Mouse (Mus musculus) left cerebral cortex, adult 2 months (tissue): Measurements from ENCODE around the gene Cdk6. TPM values are rescaled to one million over a fixed set of nuclear protein-coding genes. Genes with fewer than 3 reads are reported as not detected.

Source experiments
- DNase-seq, 2 experiments: peaks; one replicate each; pipeline ENCODE4 v3.0.0; 2021 to 2022; ENCODE audit warnings: low spot score in 2 of 2, mixed read lengths in 1 of 2; ENCODE audit errors: extremely low spot score in 1 of 2
- H3K27ac ChIP-seq: fragments of 200-600 bp; 2 replicates; pipeline ENCODE4 v1.8.1; 2022
- H3K4me3 ChIP-seq: fragments of 200-600 bp; 2 replicates; pipeline ENCODE4 v1.8.1; 2022
- CTCF ChIP-seq: fragments of 200-600 bp; IDR thresholded peaks from 2 replicates; pipeline ENCODE4 v1.8.1; 2022; ENCODE audit warnings: antibody characterized with exemption, mild to moderate bottlenecking, moderate library complexity
- intact Hi-C: fragments of 180-260 bp; cut with DNase I; formaldehyde crosslinking; loops from one replicate; pipeline ENCODE4 v1.15.1; 2025
- total RNA-seq, 2 experiments: library from RNA; stranded (reverse); gene quantifications; 2 replicates each; pipeline ENCODE4 v1.2.3; 2021

Cdk6 gene
- total RNA-seq, 2 experiments from 2014 or later: 4.2 to 6.8 TPM

DNA sequence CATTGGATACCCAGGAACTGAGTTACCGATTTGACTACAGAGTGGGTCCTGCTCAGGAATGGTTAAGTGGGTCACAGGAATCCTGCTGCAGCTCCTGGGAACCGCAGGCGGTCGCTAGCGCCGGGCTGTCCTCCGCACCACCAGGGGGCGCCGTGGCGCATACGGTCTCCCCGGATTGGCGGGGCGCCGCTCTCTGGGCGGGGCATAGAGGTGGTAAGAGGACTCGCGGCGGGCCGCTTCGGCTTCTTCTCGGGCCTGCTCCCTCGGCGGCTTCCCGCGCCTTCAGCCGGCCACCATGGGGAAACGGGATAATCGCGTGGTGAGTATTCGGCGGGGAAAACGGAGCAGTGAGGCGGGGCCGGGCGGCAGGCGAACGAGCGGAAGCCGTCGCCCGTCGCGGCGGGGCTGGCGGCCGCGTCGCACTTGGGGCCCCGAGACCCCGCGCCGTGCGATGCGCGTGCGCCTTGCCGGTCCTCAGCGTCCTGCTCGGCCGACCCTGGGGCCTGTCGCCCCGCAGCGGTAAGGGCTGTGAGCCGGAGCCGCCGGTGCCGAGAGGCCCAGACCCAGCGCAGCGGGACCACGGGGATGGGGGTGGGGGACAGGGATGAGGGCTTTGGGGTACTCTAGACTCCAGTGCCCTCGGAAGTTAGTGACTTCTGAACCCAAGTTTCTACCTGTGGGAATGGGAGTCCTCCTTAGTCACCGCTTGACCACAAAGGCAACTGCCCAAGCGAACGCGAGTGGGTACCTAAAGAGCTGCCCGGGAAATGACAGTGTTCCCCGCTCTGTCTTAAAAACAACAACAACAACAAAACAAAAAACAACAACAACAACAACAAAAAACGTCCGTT lies 202.6 kb downstream of the Cdk6 start, which contains the start of gene Fam133b:
TSS of gene Fam133b (plus strand) at position 205 of the 851 bp plus-strand sequence.
- intact Hi-C loops: loop anchor here (10.0 kb wide), 1 partner anchor 199 kb away; the partner anchor contains the start of gene Cdk6
- peak; percentile 99 for TF ChIP-seq CTCF
- H3K27ac ChIP-seq: peak within 1 kb of the TSS; percentile 96
- peak; percentile 97 to 99 for DNase-seq
- peak within 1 kb of the TSS; percentile 92 for H3K4me3 ChIP-seq

GRCm38 (mm10) chr5:3544480-3544769 lies 203.1 kb downstream of the Cdk6 start:
- Histone ChIP-seq H3K27ac (no peak overlapping the region), H3K4me3 (peak overlapping the region; percentile 92)
- TF ChIP-seq CTCF: no peak
- intact Hi-C loops: loop anchor here (10.0 kb wide), 1 partner anchor 200 kb away; the partner anchor contains the start of gene Cdk6
- DNase-seq: no peak

GRCm38 (mm10) chr5:3546226-3546625 lies 204.9 kb downstream of the Cdk6 start:
- intact Hi-C loops: loop anchor here (10.0 kb wide), 1 partner anchor 201 kb away; the partner anchor contains the start of gene Cdk6
- Histone ChIP-seq H3K4me3 (no peak overlapping the region), H3K27ac (no peak overlapping the region)
- no peak for DNase-seq
- no peak for TF ChIP-seq CTCF

DNA sequence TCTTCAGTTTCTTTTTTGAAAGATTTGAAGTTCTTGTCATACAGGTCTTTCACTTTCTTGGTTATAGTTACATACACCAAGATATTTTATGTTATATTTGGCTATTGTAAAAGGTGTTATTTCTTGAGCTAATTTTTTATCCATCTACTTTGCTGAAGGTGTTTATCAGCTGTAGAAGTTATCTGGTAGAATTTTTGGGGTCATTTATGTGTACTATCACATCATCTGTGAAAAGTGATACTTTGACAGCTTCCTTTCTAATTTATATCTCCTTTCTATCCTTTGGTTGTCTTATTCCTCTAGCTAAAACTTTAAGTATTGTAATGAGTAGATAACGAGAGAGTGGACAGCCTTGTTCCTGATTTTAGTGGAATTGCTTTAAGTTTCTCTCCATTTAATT lies 210.2 kb downstream of the Cdk6 start:
- no peak overlapping the region for H3K27ac ChIP-seq
- no peak overlapping the region for H3K4me3 ChIP-seq
- intact Hi-C loops: no loop called here
- no peak for TF ChIP-seq CTCF
- DNase-seq: no peak

DNA sequence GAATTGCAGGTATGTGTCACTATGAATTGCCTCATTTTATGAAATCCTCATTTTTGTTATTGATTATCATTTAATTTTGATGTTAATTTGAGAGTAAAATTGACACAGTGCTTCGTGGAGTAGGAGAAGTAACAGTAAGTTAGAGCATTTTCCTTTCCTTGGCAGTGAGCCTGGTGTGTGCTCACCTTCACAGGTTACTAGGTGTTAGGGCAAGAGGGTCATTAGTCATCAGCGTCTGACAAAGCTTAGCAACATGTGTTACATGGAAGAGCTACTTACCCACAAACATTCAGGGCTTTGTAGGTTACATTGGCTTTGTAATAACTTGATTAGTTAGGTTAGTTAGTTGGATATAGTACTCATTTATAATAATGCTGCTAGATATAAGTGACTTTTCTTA lies 212.9 kb downstream of the Cdk6 start:
- no peak for TF ChIP-seq CTCF
- Histone ChIP-seq H3K27ac (no peak overlapping the region), H3K4me3 (no peak overlapping the region)
- DNase-seq: no peak
- intact Hi-C loops: no loop called here

DNA sequence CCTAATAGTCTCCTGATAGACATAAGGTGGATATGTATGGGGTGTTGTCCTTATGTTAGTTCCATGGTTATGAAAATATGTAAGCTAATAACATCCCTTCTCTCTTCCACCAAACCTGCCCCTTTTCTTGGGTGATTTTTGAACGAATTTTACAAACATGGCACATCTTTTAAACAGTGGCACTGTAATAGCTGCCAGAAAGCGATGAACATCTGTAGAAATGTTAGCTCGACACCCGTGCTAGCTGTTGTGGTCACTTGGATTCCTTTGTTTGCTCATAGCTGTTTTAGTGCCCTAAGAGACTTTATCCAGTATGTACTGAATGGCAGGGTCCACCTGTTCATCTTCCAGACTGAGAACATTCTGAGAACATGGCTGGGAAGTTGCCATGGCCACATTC lies 230.0 kb downstream of the Cdk6 start, which contains the start of gene 1700109H08Rik:
TSS of gene 1700109H08Rik (plus strand) at position 301 of the 400 bp plus-strand sequence.
- intact Hi-C loops: no loop called here
- no peak within 1 kb of the TSS for H3K27ac ChIP-seq
- no peak for TF ChIP-seq CTCF
- no peak within 1 kb of the TSS for H3K4me3 ChIP-seq
- no peak for DNase-seq

- intact Hi-C loops: no loop called here
- H3K27ac ChIP-seq: no peak overlapping the region
- no peak; the same call in 1 of the 2 replicates for TF ChIP-seq CTCF
- H3K4me3 ChIP-seq: no peak overlapping the region
- DNase-seq: no peak
Observed at GRCm38 (mm10) chr5:3574825-3575224, 233.5 kb downstream of the Cdk6 start.

- no peak overlapping the region for H3K4me3 ChIP-seq
- no peak for DNase-seq
- no peak for TF ChIP-seq CTCF
- no peak overlapping the region for H3K27ac ChIP-seq
- intact Hi-C loops: no loop called here
Observed at GRCm38 (mm10) chr5:3577939-3578338, 236.7 kb downstream of the Cdk6 start.

DNA sequence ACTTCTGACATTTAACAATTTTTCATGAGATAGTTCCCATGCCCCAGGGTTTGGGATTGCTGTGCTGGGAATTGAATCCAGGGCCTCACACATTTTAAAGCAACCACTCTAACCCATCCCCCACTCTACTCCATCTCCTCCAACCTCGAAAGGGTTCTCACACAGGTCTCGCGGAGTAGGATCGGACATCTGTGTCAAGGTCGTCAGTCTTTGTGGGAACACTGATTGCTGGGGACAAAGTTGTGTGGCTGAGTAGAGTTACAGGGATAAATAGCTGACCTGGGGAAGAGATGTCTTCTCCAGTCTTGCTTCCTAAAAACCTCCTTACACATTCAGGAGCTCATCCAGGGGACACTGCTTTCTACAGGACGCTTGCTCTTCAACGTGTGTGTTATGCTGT lies 237.8 kb downstream of the Cdk6 start:
- no peak for DNase-seq
- no peak for TF ChIP-seq CTCF
- no peak overlapping the region for H3K27ac ChIP-seq
- H3K4me3 ChIP-seq: no peak overlapping the region
- intact Hi-C loops: no loop called here

Other genes starting within 250 kb of the Cdk6 start
- 10 to 100 TPM; 44.3 to 45.7 TPM for gene Fam133b, start 202.3 kb downstream of the Cdk6 start, total RNA-seq
- gene 1700109H08Rik, start 230.1 kb downstream of the Cdk6 start, total RNA-seq: 1 to 10 TPM; 5.1 to 5.5 TPM